Mouse (Mus musculus) lung, adult 2 months (tissue): ENCODE measurements around the gene Kif1a. TPM values are rescaled to one million over a fixed set of nuclear protein-coding genes. Genes with fewer than 3 reads are reported as not detected.

Experiments
- DNase-seq: peaks from one replicate; pipeline ENCODE4 v3.0.0; 2022
- H3K4me1 ChIP-seq: fragments of 200-500 bp; 2 replicates; pipeline ENCODE4 v1.6.1; 2011; ENCODE audit warnings: low read length; ENCODE audit not compliant: control insufficient read depth, insufficient read depth
- H3K4me3 ChIP-seq: fragments of 200-500 bp; replicated peaks from 2 replicates; pipeline ENCODE3; 2011; ENCODE audit warnings: low read depth, mild to moderate bottlenecking, control low read depth, low read length; ENCODE audit errors: extremely low read depth
- CTCF ChIP-seq: fragments of 200-500 bp; IDR thresholded peaks from 2 replicates; pipeline ENCODE4 v1.5.1; 2011; ENCODE audit warnings: mild to moderate bottlenecking, low read length, control low read depth; ENCODE audit not compliant: insufficient read depth
- POLR2A ChIP-seq: fragments of 200-500 bp; IDR thresholded peaks from 2 replicates; pipeline ENCODE4 v1.6.1; 2011; ENCODE audit warnings: low read depth, mild to moderate bottlenecking, control low read depth, low read length, borderline replicate concordance; ENCODE audit errors: extremely low read depth
- WGBS: fragments of 180-500 bp; shearing (Covaris S2); methylation state at CpG from one replicate; pipeline ENCODE4 v1.1.7; 2018; 5-methylcytosine and 5-hydroxymethylcytosine counted together
- polyA plus RNA-seq: library from polyadenylated mRNA; depleted of rRNA; stranded (reverse); fragments of >200 nt; gene quantifications from 2 replicates; pipeline ENCODE4 v1.2.3, GENCODE M21; 2012

The Kif1a gene
- polyA plus RNA-seq, 1 experiment = 2.7 TPM

DNA sequence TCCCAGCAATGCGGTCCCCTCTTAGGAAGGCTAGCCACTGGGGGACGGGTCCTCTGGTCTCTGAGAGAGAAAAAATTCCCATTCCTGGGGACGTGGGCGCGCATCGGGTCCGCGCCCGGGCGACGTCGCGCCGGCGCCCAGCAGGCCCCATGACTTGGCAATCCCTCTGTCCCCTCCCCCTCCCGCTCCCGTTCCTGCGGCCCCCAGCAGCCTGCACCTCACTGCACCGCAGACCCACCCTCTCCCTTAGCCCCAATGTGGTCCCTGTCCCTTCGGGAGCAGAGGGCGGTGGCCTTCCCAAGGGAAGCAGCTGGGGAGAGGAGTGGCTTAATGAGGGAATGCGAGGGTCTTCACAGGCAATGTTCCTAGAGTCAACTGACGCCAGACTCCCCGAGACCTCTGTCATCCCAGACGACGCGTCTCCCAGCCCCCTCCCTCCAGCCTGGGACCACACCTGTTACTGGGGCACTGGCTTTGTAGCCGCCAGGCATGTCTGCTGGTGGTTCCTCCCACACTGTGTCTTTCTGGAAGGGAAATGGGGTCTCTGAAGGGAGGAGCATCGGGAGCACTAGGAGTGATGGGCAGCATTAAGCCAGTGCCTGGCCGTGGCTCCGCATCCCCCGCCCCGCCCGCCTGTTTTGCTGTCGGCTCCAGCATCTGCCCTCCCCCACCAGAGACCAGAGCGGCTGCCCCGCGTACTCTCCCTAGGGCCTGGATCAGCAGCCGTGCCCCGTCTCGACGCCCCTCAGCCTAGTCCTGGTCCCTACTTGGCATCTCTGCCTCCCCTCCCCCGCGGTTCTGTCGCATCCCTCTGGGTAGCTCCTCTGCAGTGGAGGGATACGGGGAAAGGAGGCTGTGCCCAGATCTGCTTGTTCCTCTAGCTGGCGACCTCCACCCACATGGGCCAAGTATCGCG is 917 bp downstream of the Kif1a start:
- TF ChIP-seq POLR2A (no peak), CTCF (no peak)
- peaks cover 6% of the 10 kb centered on the region; the same call in 1 of the 2 replicates for H3K4me1 ChIP-seq
- no peak for DNase-seq
- H3K4me3 ChIP-seq = peak overlapping the region; percentile 37
- 1% methylated on average over 49 of the region's 49 CpGs for WGBS

DNA sequence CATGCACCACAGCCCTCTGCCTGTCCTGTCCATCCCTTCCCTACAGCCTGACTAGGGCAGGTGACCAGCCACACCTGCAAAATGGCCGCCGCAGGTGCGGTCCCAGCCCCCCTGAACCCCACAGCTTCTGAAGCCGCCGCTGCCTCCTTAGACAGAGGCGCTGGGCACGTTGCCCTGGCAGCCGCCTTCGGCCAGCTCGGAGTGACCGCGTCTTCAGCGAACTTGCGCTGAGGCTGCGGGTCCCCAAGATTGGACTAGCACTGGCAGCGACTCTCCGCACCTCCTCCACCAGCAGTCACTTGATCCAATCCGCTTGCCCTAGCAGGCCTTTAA is 1.5 kb downstream of the Kif1a start:
- WGBS = 4% methylated on average over 18 of the region's 18 CpGs
- no peak for DNase-seq
- Histone ChIP-seq H3K4me3 (peak overlapping the region; percentile 37), H3K4me1 (peaks cover 6% of the 10 kb centered on the region; the same call in 1 of the 2 replicates)
- no peak for TF ChIP-seq POLR2A

DNA sequence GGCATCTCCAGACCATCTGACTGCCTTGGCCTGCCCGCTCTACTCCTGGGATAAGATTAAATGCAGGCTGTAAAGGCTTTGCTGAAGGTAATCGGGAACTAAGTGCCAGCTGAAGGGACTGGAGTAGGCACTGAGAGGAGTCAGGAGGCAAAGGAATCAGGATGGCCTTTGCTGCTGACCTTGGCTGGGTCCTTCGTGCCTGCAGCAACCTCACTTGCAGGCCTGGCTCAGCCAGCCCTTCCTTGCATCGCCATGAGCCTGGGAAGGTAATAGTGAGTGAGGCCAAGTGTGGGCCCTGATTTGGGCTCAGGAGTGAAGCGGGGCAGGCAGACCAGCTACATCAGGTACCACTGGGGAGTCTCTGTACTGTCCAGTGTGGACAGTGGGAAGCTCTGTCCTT is 2.8 kb downstream of the Kif1a start:
- Histone ChIP-seq H3K4me3 (no peak overlapping the region), H3K4me1 (peaks cover 6% of the 10 kb centered on the region; the same call in 1 of the 2 replicates)
- TF ChIP-seq POLR2A = no peak
- no peak for TF ChIP-seq CTCF
- WGBS = 90% methylated on average over 5 of the region's 5 CpGs
- DNase-seq = no peak

DNA sequence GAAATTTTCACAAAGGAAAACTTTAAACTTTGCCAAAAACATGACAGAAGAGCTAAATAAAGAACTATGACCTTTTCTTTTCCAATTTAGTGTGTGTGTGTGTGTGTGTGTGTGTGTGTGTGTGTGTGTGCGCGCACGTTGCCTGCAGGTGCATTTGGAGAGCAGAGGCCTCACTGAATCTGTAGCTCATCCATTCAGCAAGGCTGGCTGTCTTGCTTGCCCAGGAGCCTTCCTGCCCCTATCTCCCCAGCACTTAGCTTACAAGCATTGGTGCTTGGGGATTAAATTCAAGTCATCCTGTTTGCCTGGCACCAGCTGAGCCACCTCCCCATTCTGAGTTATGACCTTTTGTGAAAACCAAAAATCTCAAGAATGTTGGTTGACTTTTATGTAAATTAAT is 9.2 kb downstream of the Kif1a start:
- 80% methylated on average over 3 of the region's 3 CpGs for WGBS
- TF ChIP-seq POLR2A (no peak), CTCF (no peak)
- no peaks in the 10 kb centered on the region for H3K4me1 ChIP-seq

DNA sequence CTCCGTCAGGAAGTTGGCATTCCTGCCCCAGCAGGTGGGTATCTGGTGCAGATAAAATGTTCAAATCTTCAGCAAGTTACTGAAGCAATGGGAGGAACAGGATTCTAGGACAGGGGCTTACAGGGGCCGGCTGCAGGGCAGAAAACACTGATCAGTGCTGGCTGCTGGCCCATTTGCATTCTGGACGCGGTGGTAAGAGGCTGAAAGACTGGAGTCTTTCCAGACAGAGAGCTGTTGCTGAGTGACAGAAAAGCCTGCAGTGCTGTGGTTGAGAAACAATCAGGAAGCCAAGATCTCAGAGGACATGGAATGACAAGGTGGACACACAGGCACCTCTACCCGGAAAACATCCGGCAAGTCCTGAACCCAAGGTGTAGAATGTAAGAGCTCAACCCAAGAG is 16.6 kb downstream of the Kif1a start:
- TF ChIP-seq POLR2A = no peak
- TF ChIP-seq CTCF = no peak
- WGBS = 45% methylated on average over 6 of the region's 6 CpGs
- H3K4me3 ChIP-seq = no peak overlapping the region
- no peak for DNase-seq
- no peaks in the 10 kb centered on the region; the same call in 1 of the 2 replicates for H3K4me1 ChIP-seq

More for the DNA sequence above, 9.2 kb downstream of the Kif1a start:
- no peak overlapping the region for H3K4me3 ChIP-seq
- DNase-seq = no peak

DNA sequence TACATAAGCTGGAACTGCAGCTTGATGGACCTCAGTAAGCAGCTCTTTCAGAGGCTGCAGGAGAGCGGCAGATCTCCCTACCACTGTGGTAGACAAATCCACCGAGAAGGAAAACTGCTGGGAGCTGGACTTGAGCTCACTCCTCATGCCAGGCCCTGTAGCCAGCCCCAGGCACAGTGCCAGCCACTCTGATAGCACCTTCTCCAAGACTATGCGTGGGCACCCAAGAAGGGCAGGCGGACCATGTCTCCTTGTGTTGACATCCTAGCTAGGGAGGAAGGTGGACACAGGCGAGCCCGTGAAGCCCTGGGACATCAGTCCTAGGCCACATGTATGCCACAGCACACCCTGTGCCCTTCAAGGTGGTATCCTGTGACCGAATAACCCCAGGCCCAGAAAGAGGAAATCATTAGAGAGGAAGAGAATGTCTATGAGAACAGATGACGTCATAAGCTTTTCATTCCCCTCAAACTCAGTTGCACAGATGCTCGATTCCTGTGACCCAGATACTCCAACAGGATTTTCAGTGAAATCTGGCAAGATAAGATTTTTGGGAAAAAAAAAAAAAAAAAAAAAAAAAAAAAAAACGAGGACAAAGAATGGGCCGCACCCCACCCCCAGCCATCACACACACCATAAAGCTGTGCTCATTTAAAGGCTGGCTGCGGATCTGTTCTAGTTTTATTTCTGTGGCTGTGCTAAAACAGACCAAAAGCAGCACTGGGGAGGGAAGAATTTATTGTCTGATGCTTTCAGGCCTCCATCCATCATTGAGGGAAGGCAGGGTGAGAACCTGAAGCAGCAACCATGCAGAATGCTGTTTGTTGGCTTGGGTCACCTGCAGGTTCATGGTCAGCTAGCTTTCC is 18.1 kb downstream of the Kif1a start:
- TF ChIP-seq CTCF (no peak), POLR2A (no peak)

DNA sequence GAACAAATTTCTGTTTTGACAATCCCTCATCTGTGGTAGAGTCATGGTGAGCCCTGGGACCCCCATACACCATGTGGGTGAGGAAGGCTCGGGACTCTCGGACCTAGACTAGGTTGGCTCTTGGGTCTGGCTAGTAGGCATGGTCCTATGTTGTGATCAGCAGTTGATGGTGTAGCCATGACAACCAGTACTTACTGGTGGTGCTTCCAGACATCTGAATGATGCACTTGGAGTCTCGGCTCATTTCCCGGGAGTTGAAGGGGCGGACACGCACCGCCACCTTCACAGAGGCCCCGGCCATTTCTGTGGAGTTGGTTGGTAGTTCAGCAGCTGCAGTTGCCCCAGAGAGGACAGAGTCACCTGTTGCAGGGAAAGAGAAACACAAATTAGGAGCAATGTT is 19.6 kb downstream of the Kif1a start:
- no peak for TF ChIP-seq CTCF
- TF ChIP-seq POLR2A = no peak
- no peak for DNase-seq
- Histone ChIP-seq H3K4me1 (no peaks in the 10 kb centered on the region; the same call in 1 of the 2 replicates), H3K4me3 (no peak overlapping the region)
- WGBS = 88% methylated on average over 8 of the region's 8 CpGs

More for the DNA sequence above, 18.1 kb downstream of the Kif1a start:
- 68% methylated on average over 12 of the region's 12 CpGs for WGBS
- H3K4me3 ChIP-seq = no peak overlapping the region
- no peaks in the 10 kb centered on the region; the same call in 1 of the 2 replicates for H3K4me1 ChIP-seq
- DNase-seq = no peak

DNA sequence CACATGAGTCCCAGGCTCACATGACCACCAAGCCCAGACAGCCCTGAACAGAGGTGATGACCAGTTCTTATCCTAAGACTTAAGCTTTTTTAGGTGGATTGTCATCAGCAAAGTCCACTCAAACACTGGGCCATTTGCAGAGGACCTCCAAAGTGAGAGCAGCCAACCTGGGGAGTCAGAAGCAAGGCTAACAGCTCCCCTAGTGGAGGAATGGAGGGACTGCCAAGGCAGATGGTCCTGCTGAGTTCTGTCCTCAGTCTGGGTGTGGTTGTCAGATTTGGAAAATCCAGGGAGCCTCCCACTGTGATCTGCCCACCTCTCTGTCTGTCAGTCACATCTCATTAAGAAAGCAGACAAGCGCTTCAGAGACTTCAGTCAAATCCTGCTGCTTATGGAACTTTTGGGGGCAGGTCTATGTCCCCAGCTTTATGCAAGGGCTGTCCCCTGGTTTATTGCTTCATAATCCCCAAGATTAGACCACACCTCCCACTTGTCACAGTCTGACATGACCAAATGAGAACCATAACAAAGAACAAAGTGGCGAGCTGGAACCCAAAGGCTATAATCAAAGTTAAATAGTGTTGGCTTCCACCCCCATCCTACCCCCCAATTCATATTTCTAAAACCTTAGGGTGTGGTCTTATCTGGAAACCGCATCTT is 20.7 kb downstream of the Kif1a start:
- peak; percentile 39 for DNase-seq
- Histone ChIP-seq H3K4me1 (no peaks in the 10 kb centered on the region; the same call in 1 of the 2 replicates), H3K4me3 (no peak overlapping the region)
- TF ChIP-seq CTCF = peak; percentile 92
- TF ChIP-seq POLR2A = no peak
- 78% methylated on average over 3 of the region's 3 CpGs for WGBS

DNA sequence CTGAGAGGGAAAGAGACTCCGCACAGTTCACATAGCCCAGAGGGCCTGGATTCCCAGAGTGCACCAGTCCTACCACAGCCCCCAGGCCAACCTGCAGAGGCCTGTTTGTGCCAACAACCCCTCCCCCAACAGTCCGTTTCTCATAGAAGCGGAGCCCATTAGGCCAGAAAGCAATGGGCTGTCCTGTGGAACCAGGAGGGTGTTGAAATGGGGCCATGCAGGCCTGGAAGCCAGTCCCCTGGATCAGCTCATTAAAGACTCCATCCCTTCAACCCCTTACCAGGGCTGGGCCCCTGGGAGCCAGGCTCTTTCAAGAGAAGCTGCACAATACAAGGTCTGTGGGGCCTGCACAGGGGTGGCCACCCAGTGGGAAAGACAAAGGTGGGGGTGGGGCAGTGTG is 22.1 kb downstream of the Kif1a start:
- no peak for DNase-seq
- TF ChIP-seq POLR2A (no peak), CTCF (no peak)
- H3K4me1 ChIP-seq = no peaks in the 10 kb centered on the region
- no peak overlapping the region for H3K4me3 ChIP-seq
- 83% methylated on average over 3 of the region's 3 CpGs for WGBS
